Mouse (Mus musculus) lung, postnatal 4 days (tissue): ENCODE measurements around the gene Chka.
A peak's percentile ranks its signal among the peaks of the same experiment; 100 is the strongest.

Experiments used
- DNase-seq, 2 experiments: peaks; one replicate each; pipeline ENCODE4 v3.0.0; 2021

Gene Chka

GRCm38 (mm10) chr19:3890181-3890580 is 38.6 kb downstream of the Chka start:
- no peak for DNase-seq

GRCm38 (mm10) chr19:3893545-3894116 is 42.1 kb downstream of the Chka start:
- DNase-seq: peak in 1 of 2 experiments; percentile 19

- DNase-seq: peak in 1 of 2 experiments; percentile 18
These were observed 42.7 kb downstream of the Chka start for GRCm38 (mm10) chr19:3894294-3894693.

- no peak for DNase-seq
These were observed 43.6 kb downstream of the Chka start for GRCm38 (mm10) chr19:3895171-3895631.

GRCm38 (mm10) chr19:3896208-3896607 is 44.6 kb downstream of the Chka start:
- DNase-seq: peak in 1 of 2 experiments; percentile 20

GRCm38 (mm10) chr19:3897557-3897956 is 46.0 kb downstream of the Chka start:
- DNase-seq: peak in 1 of 2 experiments; percentile 18

GRCm38 (mm10) chr19:3898952-3899351 is 47.4 kb downstream of the Chka start:
- DNase-seq: peak in 1 of 2 experiments; percentile 17

GRCm38 (mm10) chr19:3899618-3900017 is 48.0 kb downstream of the Chka start:
- no peak for DNase-seq

GRCm38 (mm10) chr19:3902966-3903365 is 51.4 kb downstream of the Chka start:
- peak in 1 of 2 experiments; percentile 26 for DNase-seq

GRCm38 (mm10) chr19:3903648-3904362 is 52.2 kb downstream of the Chka start:
- peak in 1 of 2 experiments; percentile 22 for DNase-seq

- peak in 1 of 2 experiments; percentile 34 for DNase-seq
These were observed 52.7 kb downstream of the Chka start for GRCm38 (mm10) chr19:3904363-3904675.

GRCm38 (mm10) chr19:3905261-3905969 is 53.8 kb downstream of the Chka start:
- peak; percentile 76 to 80 for DNase-seq

- peak in 1 of 2 experiments; percentile 25 for DNase-seq
These were observed 54.8 kb downstream of the Chka start for GRCm38 (mm10) chr19:3906326-3906725.

- peak; percentile 87 to 89 for DNase-seq
These were observed 55.5 kb downstream of the Chka start, which contains the start of gene Tcirg1 for GRCm38 (mm10) chr19:3906795-3907786. Tcirg1 (minus strand) TSS chr19:3907133.

- peak in 1 of 2 experiments; percentile 33 for DNase-seq
These were observed 56.5 kb downstream of the Chka start for GRCm38 (mm10) chr19:3907876-3908660.

- no peak for DNase-seq
These were observed 58.6 kb downstream of the Chka start for GRCm38 (mm10) chr19:3910206-3910605.

- DNase-seq: peak; percentile 94 to 95
These were observed 61.0 kb downstream of the Chka start, which contains the start of gene Ndufs8 for GRCm38 (mm10) chr19:3912337-3913204. Ndufs8 (minus strand) TSS chr19:3912774.

GRCm38 (mm10) chr19:3913692-3914091 is 62.1 kb downstream of the Chka start:
- DNase-seq: no peak

- no peak for DNase-seq
These were observed 63.0 kb downstream of the Chka start for GRCm38 (mm10) chr19:3914535-3914934.

GRCm38 (mm10) chr19:3916727-3917126 is 65.2 kb downstream of the Chka start:
- DNase-seq: no peak
